Mouse (Mus musculus) left cerebral cortex, adult 18-20 months (tissue): ENCODE measurements around the gene Slc25a45. TPM values are rescaled to one million over a fixed set of nuclear protein-coding genes. Genes with fewer than 3 reads are reported as not detected.
A peak's percentile ranks its signal among the peaks of the same experiment; 100 is the strongest.

Source experiments
- DNase-seq, 2 experiments: peaks; one replicate each; pipeline ENCODE4 v3.0.0; 2021 to 2022; ENCODE audit warnings: low spot score in 2 of 2, mixed read lengths in 1 of 2
- total RNA-seq, 2 experiments: library from RNA; stranded (reverse); gene quantifications; 2 replicates each; pipeline ENCODE4 v1.2.3; 2021

Slc25a45 gene
- total RNA-seq, 2 experiments from 2014 or later, result 2.3 to 3.2 TPM

DNA sequence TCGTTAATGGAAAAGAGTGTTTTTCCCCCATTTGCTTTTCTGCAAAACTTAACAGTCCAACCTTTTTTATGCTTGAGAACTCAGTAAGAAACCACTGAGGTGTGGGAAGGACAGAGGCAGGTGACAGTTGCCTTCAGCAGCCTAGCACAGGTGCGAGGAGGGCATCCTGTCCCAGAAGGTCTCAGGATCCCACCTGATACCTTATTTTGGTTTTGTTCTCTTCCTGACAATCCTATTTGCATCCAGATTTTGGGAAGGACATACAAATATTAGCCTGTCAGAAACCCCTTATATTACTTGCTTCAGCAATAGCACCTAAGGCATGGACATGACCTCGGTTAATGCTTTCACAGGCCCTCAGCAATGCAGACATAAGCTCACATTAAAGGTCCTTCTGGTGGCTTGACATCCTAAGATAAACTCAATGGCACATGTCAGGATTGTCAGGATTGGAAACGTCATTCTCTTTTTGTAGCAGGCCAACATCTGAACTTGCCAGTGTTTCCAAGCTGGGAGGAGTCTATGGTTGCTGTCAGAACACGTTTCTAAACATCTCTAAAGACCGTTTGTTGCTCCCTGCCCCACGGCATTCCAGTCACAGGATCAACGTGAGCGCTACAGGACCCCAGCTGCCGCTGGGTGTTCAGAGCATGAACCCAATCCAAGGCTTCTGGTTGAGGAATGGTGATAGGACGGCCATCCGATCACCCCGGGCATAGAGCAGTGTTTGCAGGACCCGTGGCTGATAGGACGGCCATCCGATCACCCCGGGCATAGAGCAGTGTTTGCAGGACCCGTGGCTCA lies 37.3 kb upstream of the Slc25a45 start:
- no peak for DNase-seq

DNA sequence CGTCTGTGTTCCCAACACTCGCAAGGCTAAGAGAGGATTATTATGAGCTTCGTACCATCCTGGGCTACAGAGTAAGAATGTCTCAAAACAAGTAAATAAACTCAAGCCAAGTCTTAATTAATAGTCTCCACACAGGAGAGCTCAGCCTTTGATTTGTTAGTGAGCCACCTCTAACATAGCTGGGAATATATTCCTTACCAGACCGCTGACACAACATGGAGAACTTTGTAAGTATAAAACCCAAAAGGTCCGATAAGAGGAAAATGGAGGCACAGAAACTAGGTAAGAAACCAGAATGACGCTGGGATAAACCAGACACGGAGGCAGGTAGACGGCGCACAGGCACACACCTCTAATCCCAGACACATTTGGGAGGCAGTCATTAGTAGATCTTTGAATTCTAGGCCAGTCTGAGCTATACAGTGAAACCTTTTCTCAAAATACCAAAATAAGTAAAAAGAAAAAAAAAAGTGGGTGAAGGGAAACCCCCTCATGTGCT lies 36.7 kb upstream of the Slc25a45 start:
- DNase-seq, result no peak

DNA sequence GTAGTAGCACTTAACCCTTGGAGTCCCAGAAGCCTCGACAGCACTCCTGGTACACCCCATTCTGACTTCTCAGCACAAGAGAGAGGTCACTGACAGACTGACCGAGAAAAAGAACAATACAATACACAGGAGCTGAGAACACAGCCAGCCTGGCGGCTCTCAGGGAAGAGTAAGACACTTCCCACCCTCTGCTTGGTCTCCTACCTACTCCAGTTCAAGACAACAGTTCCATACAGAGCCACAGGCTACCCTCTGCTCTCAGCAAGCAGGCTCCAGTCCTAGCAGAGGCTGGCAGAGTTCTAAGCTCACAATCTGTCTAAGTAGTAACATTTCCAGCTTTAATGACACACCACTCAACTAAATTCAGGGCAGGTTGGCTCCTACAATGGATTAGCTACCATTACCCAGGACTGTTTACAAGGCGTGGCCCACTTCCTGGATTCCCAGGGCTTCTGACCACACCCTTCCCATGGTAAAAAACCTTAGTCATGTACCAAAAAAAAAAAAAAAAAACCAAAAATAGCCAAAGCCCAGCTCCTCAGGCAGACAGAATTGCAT lies 36.1 kb upstream of the Slc25a45 start:
- DNase-seq, result no peak

DNA sequence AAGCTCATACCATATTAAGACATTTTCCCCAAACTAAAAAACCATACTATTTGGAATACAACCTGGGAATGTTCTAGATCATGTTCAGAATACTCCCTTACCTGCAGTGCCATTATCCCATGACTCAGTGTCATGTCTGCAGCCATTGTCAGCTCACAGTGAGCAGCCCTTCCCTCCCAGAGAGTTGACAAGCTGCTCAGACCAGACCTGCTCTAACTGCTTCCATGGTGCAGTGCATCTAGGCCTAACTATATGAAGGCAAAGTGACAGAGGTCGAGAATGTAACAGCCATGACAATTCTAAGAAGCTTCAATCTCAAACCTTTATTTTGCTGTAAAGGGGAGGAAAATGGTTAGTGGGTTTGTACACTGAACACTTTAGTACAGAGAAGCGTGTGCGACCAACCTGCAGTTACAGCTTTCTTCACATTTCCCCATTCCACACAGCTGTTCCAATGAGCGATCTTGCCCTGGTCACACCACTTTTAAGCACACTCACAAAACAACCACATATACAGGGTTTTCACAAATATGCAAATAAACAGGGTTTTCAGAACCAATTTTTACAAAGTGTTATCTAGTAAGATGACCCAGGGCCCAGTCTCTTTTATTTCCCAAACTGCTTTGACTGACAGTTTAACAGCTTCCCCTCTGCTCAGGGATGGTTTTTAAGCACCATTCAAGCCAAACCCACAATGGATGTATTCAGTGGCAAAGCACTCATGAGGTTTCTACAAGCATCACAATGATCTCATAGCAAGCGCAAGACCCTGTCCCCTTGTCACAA lies 35.4 kb upstream of the Slc25a45 start:
- DNase-seq, result no peak

DNA sequence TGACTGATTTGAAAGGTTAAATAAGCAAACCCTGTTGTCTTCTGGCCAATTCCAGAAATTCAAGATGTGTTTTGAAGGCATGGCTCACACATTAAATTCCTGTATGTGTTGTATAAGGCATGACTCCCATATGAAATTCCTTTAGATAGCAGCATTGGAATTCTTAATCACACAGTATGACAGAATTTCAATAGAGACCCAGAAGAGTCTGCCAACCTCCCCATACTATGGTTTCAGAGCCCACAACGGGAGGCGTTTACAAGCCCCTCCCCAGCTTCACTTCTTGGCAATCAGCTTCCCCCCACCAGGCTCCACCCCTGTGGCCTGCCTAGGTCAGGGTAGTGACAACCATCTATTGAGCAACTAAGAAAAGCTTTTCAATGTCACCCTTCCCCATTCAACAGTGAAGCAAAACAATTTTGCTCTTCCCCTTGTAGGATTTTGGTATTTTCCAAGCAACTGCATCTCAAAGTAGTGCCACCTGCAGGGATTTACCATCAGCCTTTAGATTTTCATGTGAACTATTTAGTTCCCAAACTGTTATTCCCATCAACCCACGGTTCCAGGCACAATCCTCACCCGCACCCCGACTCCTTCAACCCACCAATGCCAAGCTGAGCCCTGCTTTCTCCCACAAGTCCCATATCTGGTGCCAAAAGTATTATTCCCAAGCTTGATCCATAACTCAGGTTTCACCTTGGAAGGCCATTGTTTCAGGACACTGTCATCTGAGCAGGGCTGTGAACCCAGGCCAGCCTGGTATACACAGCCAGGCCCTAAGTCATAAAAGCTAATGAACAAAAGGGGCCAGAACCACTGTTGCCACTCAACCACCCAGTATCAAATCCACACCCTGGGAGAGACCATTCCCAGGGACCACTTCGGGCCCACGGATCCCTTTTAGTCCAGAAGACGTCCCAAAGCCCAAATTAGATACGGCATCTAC lies 34.5 kb upstream of the Slc25a45 start:
- no peak for DNase-seq

DNA sequence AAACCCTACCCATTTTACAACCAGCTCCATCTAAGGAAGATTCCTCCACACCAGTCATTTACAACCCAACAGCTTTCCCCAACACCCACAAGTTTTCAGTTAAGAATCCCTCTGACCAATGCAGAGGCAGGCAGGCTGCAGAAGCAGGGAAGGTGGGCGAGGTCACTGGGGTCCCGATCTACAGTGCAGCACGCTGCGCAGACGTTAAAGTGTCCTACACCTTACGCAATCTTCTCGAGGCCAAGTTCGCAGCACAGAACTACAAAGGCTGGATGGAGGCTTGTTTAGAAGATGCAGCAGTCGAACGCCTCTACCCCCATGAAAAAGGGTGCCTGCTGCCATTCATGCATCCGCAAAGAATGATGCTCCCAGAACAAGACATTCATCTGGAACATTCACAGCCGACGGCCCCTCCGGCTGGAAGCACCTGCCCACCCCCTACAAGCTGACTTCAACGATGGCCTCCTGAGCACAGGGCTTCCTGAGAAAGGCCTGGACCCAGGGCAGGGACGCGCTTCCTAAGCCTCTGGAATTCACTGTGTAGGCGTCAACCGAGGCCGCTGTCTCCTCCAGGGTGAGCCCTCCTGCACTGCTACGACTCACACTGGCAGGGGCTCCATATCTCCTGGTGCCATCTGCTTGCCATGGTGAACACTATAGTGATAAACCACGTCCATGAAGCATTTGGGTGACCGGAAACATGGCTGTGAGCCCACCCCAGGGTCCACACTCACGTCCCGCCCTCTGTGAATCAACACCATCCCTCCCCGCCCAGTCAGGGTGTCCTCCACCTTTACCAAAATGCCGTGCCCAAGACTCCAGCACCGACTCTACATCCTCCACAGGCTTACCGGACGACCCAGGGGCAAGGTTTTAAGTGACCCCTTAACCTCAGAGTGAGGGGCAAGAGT lies 33.6 kb upstream of the Slc25a45 start:
- DNase-seq, result no peak

DNA sequence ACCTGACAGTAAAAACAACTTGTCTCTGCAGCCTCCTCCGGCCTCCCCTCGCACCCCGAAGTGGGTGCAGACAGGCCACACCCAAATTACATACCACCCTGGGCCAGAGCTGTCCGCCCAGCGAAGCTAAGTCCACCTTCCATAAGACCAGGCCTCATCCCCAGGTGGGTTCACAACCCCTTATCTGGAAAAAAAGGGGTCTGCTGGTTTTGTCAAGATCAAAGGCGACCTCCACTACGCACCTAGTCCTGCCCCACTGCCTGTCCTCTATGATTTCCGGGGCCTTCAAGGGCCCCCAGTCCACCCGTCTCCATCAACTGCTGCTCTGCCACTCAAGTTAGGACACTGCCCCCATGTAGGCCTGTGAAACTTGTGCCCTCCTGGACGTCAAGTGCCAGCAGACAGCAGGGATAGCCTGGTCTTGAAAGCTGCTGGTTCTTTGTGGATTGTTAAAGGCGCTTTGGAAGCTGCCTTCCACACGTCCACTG lies 32.7 kb upstream of the Slc25a45 start:
- no peak for DNase-seq

DNA sequence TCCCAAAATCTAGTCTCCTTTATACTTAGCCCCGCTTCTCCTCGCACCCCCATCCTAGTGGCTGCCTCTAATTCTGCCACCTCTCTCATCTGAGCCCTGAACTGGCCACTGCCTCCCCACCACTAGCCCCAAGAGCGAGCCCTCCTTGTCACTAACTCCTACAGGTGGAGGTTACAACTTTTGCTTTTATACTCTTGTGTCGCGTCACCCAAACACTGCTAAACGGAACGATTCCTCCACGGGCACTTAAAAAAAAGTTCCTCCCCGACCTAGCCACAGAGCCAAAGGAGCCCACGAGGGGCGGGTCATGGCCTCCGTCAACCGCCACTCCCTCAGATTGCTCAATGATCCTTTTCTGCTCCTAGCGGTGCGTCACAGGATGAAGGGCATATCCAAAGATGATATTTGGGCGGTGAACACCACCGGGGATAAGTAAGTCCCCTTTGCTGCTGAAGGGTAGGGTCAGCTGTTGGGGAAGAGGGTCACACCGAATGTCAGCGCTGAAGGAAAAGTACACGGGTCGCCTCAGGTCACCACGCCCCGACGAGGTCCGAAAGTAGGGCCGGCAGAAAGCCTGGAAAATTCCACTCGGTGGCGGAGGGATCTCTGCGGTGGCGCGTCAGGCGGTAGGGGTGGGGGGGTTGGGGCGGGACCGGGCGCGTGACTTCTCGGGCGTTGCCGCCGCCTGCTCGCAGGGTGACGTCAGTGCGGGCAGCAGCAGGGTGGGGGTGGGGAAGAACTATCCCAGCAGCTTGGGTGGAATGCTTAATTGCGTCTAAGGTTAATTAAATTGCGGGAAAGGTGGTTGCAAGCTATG lies 32.1 kb upstream of the Slc25a45 start:
- DNase-seq, result peak; percentile 86 to 87

DNA sequence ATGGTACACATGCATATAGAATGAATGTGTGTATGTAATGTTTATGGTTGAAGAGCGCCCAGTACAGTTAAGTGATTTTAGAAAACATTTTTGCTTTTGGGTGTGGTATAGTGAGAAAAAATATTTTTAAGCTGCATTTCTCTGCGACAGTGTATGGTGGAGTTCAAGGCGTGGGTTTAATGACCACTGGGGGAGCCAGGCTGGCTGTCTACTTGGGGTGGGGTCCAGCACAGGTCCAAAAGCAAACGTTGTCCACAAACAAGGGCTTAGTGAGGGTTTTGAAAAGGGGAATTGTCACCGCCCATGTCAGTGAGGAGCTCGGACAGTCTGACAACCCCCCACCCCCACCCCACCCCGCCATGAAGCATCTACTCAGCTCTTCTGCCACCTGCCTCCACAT lies 31.5 kb upstream of the Slc25a45 start:
- DNase-seq, result peak in 1 of 2 experiments; percentile 36

DNA sequence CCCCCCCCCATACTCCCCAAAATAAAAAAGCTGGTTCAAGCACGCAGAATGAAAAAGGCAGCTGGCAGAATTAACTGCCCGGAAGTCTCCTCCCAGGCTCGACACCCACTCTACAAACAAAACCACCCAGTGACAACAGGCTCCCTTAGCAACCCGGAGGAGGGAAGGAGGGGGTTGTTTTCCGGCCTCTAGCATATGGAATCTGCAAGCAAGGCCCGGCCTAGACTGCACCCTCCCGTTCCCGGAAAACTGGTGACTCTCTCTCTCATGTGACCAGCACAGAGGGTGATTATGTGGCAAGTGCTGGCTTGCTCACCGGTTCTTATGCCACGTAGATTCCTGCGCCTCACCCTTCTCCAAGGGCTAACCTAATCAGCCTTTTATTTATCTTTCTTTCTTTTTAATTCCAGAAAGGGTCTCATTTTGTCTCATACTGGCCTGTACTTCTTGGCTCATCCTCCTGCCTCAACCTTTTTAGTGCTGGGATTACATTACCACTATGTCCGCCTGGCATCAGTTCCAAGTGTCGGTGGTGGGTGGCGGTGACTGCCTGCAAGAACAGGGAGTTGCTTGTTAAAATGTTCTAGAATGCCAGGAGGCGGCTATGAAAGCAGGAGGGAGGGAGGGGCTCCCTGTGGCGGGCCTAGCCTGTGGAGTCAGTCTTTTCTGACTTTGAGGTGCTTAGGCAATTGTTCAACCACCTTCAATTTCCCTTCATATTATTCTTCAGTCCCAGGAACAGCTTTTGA lies 30.9 kb upstream of the Slc25a45 start:
- peak; percentile 87 to 91 for DNase-seq

DNA sequence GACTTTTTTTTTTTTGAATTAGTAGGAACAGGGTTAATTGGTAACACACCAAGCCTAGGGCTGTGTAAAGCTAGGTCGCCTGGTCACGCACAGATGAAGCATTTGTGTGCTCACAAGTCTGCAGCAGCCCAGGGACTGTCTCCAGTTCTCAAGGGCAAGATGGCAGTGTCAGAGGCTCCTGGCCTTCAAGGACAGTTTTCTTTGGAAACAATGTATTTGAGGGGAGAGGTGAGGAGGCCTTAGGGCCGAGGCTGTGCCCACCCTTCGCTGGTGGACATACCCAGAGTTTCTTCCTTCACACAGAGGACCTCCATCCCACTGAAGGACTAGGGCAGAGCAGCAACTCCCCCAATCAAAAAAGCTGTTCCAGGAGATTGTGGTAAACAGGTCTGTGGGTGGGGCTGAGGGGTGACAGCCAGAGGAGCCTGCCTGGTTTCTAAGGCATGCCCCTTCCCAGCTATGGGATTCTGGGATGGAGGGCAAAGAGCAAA lies 30.3 kb upstream of the Slc25a45 start:
- DNase-seq, result no peak

DNA sequence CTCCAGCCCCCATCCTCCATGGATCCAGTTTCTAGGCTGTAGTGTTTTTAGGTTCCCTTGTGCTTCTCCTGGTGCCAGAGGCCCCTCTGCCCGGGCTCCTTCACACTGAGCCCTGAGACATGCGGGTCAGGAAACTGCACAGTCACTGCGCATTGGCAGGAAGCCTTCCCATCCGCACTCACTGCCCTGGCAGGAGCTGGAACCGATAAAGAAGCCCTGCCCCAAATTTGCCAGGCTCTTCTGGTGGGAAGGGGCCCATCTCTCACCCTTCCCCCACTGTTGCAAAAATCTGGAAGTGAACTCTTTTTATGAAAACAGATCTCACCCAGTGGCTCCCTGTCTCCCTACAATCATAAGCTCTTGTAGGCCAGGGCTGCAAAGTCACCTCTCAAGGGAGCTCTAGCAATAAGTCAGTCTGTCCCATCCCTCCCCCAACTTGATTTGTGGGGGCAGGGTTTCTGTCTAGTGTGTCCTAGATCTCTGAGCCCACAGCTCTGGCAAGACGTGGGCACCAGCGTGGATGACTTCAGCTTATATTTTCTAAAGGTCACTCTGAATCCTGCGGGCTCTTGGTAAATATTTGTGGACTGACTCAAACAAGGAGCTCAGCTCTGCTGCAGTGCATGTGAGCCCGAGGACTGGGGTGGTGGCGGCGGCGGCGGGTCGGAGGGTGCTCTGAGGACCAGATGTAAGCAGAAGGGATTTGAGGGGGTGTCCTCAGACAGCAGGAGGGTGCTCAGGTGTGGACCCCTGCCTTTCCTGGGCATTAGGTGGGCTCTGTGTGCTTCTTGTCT lies 29.4 kb upstream of the Slc25a45 start:
- DNase-seq, result peak; percentile 58 to 61

DNA sequence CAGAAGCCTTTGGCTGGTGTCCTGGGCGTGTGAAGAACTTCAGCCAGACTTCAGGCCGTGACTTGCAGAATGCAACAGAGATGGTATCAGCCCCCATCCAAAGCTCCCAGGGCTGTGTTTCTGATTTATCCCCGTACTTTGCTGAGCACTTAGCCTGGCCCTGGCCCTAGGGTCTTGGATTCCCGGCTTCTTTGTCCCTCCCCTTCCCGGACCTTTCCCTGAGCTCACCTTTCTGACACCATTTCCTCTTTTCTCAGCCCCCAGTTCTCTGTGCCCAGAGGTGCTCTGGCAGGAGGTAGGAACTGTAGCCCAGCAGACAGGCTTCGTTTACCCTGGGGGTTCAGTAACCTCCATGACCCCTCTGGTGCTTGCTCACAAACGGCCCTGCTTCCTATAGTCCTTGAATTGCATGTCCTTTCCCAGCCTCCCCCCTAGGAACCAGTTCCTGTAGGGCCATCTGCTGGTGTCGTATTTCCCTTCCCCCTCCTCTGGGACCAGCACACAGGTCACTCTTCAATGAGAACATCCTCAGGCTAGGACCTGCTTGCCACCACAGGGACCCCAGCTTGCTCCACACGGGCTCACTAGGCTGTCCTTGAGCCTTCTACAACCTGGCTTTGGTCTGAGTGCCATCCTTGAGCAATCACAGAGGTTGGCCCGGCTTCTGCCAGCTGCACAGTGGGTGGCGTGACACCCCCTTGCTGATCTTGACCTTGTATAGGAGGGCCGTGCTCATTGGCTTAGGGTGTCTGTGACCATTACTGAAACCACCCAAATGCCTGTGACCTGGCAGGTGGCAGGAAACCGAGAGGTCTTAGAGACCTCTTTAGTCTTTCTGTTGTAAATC lies 28.6 kb upstream of the Slc25a45 start:
- DNase-seq, result no peak

DNA sequence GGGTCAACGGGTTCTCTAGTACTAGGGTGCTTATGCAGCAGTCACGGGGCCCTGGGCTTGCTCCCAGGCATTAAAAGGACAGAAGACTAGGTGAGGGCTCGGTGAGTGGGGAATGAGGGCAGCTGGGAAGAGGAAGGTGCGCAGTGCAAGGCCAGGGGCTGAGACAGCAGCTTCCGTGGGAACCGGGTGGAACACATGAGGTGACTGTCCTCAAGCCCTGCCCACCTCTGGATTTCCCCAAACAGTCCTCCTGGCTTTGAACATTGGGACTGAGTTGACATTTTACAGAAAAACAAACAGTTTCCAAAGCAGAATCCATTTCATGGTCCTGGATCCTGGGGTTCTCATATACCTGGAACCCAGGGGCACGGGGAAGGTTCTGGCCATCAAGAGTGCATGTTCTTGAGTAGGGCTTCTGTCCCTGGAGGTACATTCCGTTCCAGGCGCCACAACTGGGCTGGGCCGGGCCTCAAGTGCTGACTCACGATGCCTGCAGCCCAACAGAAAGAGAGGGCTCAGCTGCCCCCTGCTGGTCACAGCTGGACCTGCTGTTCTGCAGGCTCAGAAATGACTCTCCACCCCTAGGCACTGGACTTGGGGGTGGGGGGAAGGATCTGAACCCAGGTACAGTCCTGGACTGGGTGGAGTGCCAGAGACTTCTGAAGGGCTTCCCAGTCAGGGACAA lies 27.6 kb upstream of the Slc25a45 start:
- DNase-seq, result peak; percentile 94 to 97

DNA sequence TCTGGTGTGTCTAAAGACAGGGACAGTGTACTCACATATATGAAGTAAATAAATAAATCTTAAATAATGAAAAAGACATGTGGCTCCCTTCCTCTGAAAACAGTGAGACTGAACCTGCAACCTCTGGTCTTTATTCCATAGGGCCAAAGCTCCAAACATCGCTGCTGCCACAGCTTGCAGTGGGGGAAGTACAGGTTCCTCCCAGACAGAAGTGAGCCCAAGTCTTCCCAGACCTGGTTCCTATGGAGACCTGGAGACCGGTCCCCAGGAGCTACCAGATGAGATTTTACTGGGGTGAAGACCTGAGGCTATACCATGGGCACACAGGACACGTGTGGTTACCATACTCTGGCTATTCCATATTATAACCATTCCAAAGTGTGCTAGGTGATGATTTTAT lies 26.7 kb upstream of the Slc25a45 start:
- DNase-seq, result no peak
